Mouse (Mus musculus) lung, adult 2 months (tissue): ENCODE measurements around the gene Mrpl24. TPM values are rescaled to one million over a fixed set of nuclear protein-coding genes. Genes with fewer than 3 reads are reported as not detected.
"Not testable (repeated sequence)": the region's sequence is repeated elsewhere in the genome, so short reads cannot be mapped to it uniquely, and the experiment has no call there.

Experiments
- DNase-seq: peaks from one replicate; pipeline ENCODE4 v3.0.0; 2022
- H3K4me1 ChIP-seq: fragments of 200-500 bp; 2 replicates; pipeline ENCODE4 v1.6.1; 2011; ENCODE audit warnings: low read length; ENCODE audit not compliant: control insufficient read depth, insufficient read depth
- H3K4me3 ChIP-seq: fragments of 200-500 bp; replicated peaks from 2 replicates; pipeline ENCODE3; 2011; ENCODE audit warnings: low read depth, mild to moderate bottlenecking, control low read depth, low read length; ENCODE audit errors: extremely low read depth
- CTCF ChIP-seq: fragments of 200-500 bp; IDR thresholded peaks from 2 replicates; pipeline ENCODE4 v1.5.1; 2011; ENCODE audit warnings: mild to moderate bottlenecking, low read length, control low read depth; ENCODE audit not compliant: insufficient read depth
- POLR2A ChIP-seq: fragments of 200-500 bp; IDR thresholded peaks from 2 replicates; pipeline ENCODE4 v1.6.1; 2011; ENCODE audit warnings: low read depth, mild to moderate bottlenecking, control low read depth, low read length, borderline replicate concordance; ENCODE audit errors: extremely low read depth
- WGBS: fragments of 180-500 bp; shearing (Covaris S2); methylation state at CpG from one replicate; pipeline ENCODE4 v1.1.7; 2018; 5-methylcytosine and 5-hydroxymethylcytosine counted together
- polyA plus RNA-seq: library from polyadenylated mRNA; depleted of rRNA; stranded (reverse); fragments of >200 nt; gene quantifications from 2 replicates; pipeline ENCODE4 v1.2.3, GENCODE M21; 2012; rRNA removed

The Mrpl24 gene
- polyA plus RNA-seq = 26.7 and 45.8 TPM in 2 replicates

DNA sequence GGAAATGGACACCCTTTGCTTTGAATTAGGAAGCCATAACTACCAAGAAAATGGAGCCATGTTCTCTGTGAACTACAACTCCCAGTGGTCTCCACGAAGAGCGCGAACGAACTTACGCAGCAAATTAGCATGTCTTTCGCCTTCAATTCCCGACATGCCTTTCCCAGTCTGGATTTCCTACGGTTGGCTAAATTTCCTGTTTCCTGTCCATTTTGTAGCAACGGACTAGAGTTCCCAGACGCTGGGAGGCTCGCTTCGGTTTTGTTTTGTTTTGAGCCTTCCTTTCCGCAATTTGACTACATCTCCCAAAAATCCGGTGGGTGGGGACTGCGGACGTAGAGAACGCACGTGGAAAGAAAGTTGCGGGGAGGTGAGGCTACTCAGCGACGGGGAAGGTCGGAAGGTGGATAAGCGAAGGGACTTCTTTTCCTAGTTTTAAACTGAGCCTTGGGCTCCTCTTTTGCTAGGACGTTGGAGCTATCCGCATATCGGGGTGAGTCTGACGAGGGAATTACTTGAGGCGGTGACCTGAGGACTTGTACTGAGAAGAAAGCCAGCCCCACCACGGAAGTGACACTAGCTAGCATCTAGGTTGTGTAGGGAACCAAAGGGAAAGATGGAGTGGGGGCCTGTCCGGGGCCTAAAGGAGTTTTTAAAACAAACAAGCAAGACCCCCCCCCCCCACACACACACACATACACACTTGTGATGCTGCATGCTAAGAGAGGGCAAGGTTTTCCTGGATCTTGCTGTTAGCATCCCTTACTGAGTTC is at the start of gene Mrpl24:
Gene Mrpl24, plus strand, starts transcription at position 171 of the 773 bp plus-strand sequence.
- TF ChIP-seq POLR2A (peak; percentile 24; the same call in 1 of the 2 replicates), CTCF (no peak)
- Histone ChIP-seq H3K4me1 (peaks cover 3% of the 10 kb centered on the region; the same call in 1 of the 2 replicates), H3K4me3 (peak within 1 kb of the TSS; percentile 85)
- under 1% methylated on average over 30 of the region's 30 CpGs for WGBS
- peak; percentile 66 for DNase-seq

DNA sequence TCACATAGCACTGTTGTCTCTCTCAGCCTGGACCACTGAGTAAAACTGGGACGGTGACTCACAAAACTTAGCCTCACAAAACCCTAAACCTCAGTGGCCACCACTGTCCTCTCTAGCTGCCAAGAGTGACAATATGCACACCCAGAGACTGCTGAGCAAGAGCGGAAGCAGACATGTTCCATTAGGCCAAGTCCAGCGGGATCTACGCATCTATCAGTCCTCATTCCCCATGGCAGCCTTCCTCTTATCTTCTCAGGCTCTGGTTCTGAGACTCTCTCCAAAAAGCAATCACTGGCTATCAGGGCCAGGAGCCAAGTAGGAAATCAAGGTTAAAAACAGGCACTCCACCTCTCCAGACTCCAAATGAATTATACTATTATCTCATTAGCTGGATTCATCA is 41.6 kb upstream of the Mrpl24 start:
- no peaks in the 10 kb centered on the region; the same call in 1 of the 2 replicates for H3K4me1 ChIP-seq
- 79% methylated on average over 4 of the region's 4 CpGs for WGBS
- TF ChIP-seq POLR2A (no peak), CTCF (no peak)
- no peak for DNase-seq
- no peak overlapping the region for H3K4me3 ChIP-seq

DNA sequence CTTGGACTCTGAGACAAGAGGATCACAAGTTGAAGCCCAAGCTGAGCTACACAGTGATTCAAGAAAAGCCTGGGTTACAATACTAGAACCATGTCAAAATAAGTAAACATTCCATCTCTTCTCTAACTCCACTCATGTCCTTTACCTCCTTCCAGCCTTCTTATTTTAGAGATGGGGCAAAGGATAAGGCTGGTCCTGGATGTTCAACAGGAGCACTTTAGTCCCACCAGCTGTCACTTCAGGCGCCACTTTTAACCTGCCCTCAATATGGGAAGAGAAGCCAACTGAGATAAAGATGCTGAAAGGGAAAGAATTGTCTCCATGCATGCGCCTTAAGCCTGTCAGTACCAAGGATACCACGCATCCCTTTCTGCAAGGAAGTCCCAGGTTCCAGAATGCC is 35.0 kb upstream of the Mrpl24 start:
- DNase-seq = no peak
- peaks cover 9% of the 10 kb centered on the region for H3K4me1 ChIP-seq
- peak overlapping the region; percentile 85 for H3K4me3 ChIP-seq
- whole genome bisulfite sequencing = 2% methylated on average over 3 of the region's 3 CpGs
- TF ChIP-seq CTCF = no peak
- TF ChIP-seq POLR2A = no peak

GRCm38 (mm10) chr3:87884708-87885251 is 34.5 kb upstream of the Mrpl24 start:
- Histone ChIP-seq H3K4me3 (peak overlapping the region; percentile 85), H3K4me1 (peaks cover 9% of the 10 kb centered on the region)
- DNase-seq = peak; percentile 20
- under 1% methylated on average over 28 of the region's 28 CpGs for WGBS
- TF ChIP-seq POLR2A (no peak), CTCF (no peak)

DNA sequence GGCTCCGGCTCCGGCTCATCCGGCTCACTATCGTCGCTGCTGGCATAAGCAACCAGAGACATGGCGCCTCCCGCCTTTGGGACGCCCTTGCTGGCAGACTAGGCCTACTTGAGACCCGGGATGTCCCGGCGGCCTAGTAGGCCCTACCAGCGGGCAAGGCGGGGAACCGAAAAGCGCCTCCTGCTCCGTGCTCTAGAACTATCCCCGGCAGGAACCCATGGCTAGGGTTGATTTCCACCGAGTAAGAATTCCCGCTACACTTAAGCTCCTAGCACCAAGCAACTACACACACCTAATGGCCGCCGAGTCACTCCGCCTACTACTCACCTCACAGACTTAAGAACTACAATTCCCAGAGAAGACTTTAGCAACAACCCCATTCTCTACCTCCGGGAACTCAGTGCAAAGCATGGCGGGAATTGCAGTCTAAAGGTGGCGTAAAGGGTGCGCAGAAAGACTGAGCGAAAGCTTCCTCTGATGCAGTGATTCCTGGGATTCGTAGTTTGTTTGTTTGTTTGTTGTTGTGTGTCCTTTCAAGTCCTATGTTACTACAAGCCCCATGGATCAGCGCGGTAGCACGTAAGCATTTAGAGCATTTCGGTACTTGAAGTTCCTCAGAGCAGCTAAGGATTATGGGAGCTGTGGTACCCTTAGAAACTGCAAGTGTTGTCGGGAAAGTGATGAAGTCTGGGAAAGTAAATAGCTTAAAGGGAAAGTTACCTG is 33.9 kb upstream of the Mrpl24 start, which contains the start of gene Prcc:
Gene Prcc, minus strand, starts transcription at position 328 of the 723 bp plus-strand sequence.
- peak within 1 kb of the TSS; percentile 85 for H3K4me3 ChIP-seq
- TF ChIP-seq POLR2A (peak; percentile 51; the same call in 1 of the 2 replicates), CTCF (no peak)
- H3K4me1 ChIP-seq = peaks cover 9% of the 10 kb centered on the region
- DNase-seq = peak; percentile 85
- WGBS = under 1% methylated on average over 33 of the region's 33 CpGs

GRCm38 (mm10) chr3:87886004-87886365 is 33.3 kb upstream of the Mrpl24 start:
- peaks cover 9% of the 10 kb centered on the region for H3K4me1 ChIP-seq
- TF ChIP-seq POLR2A (no peak), CTCF (no peak)
- peak; percentile 60 for DNase-seq
- 6% methylated on average over 10 of the region's 10 CpGs for WGBS
- H3K4me3 ChIP-seq = peak overlapping the region; percentile 76

DNA sequence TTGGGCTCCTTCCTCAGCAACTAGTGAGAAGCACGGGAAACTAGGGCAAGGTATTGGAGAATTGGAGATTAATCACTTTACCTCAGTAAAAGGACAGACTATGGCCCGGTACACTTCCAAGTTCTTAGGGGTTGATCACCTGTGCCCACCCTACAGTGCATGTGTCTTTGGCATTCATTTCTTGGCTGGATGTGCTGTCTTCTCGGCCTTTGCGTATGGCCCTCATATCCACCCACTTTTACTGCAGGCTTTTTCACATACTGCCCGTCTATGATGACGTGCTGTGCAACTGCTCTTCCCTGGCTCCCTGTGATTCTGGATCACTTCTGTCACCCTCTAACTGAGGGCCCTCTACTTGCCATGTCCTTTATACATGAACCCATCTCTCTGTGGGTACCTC is 32.9 kb upstream of the Mrpl24 start:
- Histone ChIP-seq H3K4me3 (no peak overlapping the region), H3K4me1 (peaks cover 9% of the 10 kb centered on the region)
- WGBS = 85% methylated on average over 6 of the region's 6 CpGs
- DNase-seq = no peak
- TF ChIP-seq CTCF = no peak
- no peak for TF ChIP-seq POLR2A

DNA sequence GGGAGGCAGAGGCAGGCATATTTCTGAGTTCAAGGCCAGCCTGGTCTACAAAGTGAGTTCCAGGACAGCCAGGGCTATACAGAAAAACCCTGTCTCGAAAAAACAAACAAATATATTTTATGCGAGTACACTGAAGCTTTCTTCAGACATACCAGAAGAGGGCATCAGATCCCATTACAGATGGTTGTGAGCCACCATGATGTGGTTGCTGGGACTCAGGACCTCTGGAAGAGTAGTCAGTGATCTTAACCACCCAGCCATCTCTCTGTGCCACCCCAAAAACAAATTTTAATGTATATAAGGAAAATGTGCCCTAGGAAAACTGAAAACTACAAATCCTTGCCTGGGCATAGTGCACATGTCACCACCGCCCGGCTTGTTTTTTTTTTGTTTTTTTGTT is 31.9 kb upstream of the Mrpl24 start:
- H3K4me1 ChIP-seq, H3K4me3 ChIP-seq, DNase-seq: not testable (repeated sequence)
- 72% methylated on average over 4 of the region's 4 CpGs for WGBS

DNA sequence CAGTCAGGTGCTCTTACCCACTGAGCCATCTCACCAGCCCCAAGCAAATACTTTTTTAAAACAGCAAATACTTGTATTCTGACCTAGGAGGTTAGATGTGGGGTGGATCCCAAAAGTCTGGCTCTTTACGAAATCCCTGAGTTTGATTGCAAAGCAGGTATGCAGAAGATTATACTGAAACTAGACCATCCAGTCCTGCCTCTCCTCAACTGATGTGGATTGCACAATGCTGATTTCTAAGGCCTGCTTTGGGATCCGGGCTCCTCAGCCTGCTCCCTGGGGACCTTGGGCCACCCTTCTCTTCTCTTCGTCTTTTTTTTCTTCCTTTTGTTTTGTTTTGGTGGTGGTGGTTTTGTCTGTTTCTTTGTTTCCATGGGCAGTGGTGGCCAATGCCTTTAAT is 27.8 kb upstream of the Mrpl24 start:
- Histone ChIP-seq H3K4me3 (no peak overlapping the region), H3K4me1 (no peaks in the 10 kb centered on the region)
- TF ChIP-seq POLR2A (no peak), CTCF (no peak)
- 64% methylated on average over 3 of the region's 3 CpGs for WGBS
- DNase-seq = no peak
